Mouse (Mus musculus) urinary bladder, adult 18-20 months (tissue): Measurements from ENCODE around the gene Psap.

Experiments used
- DNase-seq, 2 experiments: peaks; one replicate each; pipeline ENCODE4 v3.0.0; 2022; ENCODE audit warnings: low spot score in 2 of 2, mixed read lengths in 2 of 2

Psap gene

DNA sequence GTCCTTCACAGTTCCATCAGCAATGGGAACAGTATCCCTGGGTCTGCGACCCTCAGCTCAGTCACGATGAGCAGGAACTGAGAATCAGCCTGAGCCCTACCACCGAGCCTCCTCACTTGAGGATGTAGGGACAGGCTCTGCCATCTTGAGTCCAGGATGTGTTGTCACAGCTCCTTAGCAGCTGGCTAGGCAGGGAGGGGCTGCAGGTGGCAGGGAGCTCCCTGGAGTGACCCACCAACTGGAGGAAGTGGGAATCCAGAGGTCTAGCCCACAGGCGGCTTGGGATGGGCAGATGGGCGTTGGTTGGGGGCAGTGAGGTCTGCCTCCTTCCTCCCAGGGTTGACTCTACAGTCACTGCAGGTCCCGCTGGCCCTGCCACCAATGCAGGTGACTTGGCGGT is 14.1 kb upstream of the Psap start:
- no peak for DNase-seq

DNA sequence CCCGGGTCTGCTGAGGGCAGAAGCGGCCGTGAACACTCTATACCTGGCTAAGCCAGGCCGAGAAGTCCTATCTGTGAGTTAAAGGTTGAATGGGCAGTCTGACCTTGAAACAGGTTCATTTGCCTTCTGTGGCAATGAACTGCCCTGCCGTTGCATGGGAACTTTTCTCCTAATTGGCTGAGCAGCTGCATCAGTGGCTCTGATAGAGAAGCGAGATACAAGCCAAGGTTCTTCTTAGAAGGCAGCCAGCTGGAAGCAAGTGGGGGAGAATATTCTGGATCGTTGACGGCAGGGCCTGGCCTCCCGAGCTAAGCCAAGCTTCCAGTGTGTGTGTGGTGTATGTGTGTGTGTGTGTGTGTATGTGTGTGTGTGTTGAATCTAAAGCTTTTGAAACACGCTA is 12.2 kb upstream of the Psap start:
- DNase-seq = no peak

DNA sequence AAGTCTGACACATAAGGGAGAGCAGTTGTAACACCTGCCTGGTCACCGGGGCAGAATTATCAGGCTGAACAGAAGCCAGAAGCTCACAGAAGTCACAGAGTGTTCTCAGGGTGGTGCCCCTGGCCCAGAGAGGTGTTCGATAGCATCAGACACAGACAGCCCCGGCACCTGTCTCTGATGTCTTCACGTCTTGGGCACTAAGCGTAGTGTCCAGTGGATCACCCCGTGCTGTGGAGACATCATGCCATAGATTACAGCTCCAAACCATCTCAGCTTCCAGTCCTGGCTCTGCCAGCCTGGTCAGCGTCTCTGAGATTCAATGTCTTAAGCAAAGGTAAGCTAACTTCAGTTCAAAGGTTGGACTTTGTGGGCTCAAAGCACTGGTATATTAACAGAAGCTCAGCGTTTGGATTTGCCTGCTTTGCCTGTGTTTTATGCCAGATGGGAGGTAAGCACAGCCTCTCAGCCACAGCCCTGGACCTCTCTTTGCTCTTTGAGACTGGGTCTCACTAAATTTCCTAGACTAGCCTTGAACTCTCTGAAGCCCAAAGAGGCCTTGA is 10.5 kb upstream of the Psap start:
- no peak for DNase-seq

DNA sequence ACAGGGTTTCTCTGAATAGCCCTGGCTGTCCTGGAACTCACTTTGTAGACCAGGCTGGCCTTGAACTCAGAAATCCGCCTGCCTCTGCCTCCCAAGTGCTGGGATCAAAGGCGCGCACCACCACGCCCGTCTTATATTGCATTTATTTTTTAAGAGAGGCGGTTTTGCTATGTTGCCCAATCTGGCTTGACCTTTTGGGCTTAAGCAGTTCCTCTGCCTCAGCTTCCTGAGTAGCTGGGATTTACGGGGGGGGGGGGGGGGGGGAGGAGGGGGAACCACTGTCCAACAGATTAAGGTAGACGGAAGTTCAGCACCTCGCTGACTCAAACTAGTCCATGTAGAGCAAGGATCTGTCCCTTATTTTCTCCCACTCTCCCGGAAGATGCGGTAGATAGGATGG is 8.7 kb upstream of the Psap start:
- no peak for DNase-seq

DNA sequence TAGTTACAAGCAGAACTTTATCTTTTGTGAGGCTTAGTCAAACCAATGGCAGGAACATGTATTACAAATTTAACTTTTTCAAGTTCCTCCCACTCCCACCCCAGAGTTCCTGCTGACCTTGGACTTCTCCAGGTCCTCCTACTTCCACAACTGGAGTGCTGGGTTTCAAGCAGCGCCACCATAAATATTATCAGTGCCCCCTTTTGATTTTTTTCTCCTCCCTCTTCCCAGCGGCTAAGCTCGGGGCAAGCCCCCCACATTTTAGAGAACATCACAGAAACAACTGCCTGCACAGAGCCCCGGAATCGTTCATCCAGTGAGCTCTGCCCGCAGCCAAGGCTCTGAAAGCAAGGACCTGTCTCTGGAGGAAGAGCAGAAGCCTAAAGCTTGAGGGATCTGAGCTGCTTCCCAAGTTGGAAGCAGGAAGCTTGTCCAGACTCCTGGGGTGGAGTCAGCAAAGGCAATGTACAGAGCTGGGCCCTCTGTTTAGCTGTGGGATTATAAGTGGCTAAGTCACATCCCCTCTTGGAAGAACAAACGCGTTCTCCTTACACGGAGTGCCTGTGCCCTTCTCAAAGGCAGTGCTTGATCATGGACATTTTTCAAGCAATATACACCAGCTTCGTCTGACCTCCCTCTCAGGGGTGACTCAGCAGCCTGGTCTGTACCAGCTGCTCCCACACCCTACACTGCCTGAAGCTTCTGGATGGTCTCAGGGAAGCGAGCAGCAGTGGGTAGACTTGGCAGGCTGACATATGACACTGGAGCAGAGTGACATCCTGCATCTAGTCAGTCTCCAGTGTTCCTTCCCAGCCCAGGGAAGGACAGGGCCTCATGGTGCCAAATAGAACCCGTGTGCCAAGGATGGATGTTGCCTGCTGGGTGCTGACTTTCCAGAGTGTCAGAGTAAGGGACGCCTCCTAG is 8.0 kb upstream of the Psap start:
- DNase-seq = no peak

DNA sequence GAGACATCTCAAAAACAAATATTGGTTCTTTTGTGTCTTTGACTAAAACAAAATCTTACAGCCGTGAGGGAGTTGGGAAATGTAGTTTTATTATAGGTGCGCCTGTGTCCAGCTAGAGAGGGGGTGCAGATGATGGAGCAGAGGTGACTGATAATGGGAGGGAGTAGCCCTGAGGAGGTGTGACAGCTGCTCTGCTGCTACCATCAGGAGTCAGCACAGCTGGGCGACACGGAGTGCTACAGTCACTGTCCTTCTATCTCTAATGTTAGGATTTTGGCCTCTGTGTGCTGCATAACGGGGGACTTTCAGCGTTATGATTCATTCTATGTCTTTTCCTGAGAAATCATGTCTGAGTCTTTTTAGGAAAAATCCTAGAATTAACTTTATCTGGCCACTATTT is 6.4 kb upstream of the Psap start:
- no peak for DNase-seq

DNA sequence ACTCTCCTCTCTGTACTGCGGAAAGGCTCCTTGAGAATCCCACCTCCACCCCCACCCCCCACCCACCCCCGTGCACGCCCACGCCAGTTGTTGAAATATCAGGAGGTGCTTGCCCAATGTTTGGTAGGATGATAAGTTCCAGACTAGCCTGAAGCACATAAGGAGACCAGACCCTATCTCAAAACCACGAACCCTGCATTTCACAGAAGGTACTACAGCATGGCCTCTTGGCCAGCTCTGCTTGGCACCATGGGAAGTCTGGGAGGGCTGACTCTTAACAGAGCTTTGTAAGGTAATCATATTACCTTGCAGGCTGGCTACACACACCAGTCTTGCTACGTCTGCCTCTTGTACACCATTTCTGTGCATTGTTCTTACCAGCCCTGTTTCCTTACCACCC is 5.2 kb upstream of the Psap start:
- DNase-seq = no peak

DNA sequence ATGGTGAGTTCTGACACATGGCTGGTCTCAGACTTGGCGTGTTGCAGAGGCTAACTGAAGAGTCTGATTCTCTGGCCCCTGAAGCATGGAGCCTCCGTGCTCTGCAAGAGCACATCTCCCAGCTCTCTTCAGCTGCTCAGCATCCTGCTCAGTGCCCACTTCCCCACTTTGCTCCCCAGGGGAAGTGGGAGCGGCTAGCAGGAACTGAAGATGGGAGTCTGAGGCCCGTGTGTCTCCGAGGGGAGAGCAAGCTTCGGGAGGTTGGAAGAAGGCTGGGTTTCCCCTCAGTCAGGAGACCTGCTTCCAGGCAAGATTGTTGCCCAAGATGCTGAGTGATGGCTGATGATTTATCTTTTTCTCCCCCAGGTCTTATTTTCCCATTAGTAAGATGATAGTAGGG is 4.0 kb upstream of the Psap start:
- no peak for DNase-seq

DNA sequence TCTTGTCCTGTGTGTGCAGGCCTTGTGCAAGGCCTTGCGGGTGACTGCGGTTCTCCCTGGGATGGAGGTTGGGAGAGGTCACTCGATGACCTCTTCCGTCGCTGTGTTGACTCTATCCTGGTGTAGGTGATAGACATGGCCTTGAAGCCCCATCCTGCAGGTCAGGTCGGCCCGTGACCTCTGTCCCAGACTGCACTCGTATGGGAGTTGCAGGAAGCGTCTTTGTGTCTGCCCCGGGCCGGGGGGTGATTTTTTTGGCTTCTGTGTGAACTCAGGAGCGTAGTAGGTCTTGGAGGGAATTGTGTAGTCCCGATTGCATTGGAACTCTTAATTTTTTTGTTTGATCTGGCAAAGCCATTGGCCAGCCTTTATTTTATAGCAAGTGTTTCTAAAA is 576 bp downstream of the Psap start:
- no peak for DNase-seq

DNA sequence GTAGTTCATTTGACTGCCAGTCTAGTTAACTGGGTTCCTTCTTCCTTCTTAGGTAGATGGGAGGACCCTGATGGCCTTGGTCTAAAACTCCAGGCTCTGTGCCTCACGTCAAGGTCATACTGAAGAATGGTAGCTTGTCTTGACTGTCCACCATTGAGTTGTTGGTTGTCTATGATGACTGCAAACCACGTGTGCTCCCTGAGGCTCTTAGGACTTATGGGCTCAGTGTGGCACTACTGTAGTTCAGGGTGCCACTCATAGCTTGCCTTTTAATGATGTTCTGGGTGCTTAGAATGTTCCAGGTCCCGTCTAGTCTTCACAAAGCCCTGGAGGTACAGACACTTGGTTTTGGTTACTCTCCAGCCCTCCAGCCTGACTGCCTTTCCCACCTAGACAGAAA is 1.4 kb downstream of the Psap start:
- no peak for DNase-seq

DNA sequence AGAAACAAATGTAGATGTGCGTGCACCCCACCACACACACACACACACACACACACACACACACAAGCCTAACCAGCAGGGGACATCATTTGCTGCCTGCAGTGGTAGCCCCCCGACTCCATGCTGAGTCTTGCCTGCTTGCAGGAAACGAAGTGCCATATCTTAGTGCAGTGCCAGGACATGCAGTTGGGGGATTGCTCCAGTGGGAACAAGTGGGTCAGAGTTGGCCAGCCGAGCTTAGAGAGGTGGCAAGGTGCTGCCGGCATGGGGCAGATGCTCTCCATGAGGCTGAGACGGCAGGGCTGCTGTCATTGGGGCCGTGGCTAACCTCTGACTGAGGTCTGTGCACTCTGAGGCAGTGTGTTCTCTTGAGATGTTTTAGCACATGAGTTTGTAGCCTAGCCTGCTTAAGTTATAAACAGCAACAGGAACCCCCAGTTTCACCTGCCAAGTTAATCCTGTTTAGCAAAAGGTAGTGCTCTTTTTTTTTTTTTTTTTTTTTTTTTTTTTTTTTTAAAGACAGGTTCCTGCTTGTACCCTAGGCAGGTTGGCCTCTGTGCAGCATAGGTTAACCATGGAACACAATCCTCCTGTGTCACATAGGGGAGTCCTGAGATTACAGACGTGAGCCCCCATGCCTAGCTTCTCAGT is 2.0 kb downstream of the Psap start:
- peak in 1 of 2 experiments; percentile 37 for DNase-seq

DNA sequence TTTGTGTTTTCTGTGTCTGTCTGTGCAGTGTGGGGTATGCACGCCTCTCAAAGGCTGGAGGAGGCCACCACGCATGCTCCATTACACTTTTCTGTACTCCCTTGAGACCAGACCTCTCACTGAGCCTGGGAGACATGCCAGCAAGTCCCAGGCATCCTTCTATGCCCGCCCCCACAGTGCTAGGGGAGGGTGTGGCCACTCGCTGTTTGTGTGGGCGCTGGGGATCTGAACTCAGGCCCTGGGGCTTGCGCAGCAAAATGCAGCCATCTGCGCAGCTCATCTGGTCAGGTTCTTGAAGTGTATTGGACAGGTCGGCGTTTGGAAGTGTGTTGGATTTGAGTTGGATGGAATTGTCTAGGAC is 2.5 kb downstream of the Psap start:
- no peak for DNase-seq

DNA sequence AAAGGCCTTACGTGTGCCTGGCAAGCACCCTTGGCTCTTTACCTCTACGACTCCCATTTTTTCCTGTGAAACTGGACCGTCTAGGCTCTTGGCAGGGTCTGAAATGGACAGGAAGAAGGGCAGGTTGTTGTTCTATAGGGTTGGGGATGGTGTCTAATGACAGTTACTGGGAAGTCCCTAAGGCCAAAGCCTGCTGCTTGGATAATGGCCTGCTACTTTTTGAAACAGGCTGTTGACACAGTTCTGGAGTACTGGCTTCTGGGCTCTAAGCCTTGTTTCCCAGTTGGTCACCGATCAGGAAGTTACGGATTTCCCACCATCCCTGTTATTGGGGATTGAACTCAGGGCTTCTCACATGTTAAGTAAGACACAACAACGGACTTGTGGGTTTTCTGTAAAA is 2.9 kb downstream of the Psap start:
- no peak for DNase-seq

DNA sequence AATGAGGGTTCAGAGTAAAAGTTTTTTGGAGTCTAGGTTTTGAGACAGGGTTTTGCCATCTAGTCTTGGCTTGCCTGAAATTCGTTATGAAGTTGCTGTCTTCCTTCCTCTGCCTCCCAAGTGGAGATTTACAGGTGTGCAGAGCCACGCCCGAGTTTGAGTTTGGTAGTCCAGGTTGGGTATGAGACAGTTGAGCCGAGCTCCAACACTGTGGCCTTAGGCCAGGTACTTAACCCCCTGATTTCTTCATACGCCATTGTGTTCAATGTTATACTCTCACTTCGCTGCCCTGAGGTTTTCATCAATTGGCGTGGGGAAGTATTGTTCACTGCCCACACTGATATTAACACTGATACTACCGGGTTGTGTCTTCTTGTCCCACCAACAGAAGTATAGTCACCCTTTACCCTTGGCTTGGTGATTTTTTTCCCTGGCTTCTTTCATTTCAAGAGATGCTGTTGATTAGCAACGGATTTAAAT is 4.2 kb downstream of the Psap start:
- no peak for DNase-seq

DNA sequence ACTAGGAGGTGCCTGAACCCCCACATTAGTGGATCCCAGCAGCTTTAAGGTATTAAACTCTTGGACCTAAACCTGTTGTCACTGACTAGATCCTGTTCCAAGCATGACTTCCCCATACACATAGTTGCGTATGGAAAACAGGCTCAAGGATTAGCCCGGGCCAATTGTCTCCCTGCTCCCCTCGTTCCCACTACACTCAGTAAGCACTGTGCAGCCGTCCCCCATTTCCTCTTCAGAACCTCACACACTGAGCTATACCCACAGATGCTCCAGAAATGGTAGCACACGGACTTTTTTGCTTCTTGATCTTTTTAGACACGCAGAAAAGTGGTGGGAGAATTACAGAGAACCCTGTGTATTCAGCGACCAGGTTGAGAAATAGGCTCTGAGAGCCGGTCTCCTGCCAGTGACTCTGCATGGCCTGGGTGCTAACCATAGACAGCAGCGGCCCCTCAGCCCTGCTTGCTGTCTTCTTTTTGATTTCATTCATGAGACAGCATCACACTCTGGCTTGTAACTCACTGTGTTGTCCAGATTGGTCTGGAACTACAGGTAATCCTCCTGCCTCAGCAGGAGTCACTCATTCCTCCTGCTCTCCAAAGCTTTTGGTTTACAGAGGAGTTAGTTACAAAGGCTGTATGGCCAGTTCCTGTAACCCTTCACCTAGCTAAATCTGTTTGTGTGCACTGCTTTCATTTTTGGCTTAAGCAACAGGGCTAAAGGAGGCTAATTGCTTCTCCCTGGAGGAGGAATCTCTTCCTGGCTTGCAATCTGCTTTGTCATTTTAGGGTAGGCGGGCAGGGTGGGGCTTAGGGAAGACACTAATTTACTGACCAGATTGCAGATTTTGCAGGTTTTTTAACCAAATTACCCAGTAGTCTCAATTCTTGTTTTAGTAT is 4.9 kb downstream of the Psap start:
- peak; percentile 35 to 50 for DNase-seq

DNA sequence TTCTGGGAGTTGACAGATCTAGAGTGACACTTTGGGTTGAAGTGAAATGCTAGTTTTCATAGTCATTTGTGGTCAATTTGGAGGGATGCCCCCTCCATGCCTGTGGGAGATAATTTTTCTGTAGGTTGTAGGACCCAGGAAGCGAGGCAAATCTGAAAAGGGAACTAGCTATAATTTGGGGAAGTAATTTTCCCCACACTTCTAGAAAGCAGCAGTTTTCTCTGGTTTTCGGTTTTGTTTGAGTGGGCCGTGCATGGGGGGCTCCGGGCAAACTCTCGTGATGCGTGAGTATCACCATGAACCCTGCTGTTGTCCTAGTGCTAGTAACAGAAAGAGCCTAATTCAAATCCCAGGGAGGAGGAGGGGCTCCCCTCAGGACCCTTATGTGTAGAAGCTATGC is 6.8 kb downstream of the Psap start:
- no peak for DNase-seq

DNA sequence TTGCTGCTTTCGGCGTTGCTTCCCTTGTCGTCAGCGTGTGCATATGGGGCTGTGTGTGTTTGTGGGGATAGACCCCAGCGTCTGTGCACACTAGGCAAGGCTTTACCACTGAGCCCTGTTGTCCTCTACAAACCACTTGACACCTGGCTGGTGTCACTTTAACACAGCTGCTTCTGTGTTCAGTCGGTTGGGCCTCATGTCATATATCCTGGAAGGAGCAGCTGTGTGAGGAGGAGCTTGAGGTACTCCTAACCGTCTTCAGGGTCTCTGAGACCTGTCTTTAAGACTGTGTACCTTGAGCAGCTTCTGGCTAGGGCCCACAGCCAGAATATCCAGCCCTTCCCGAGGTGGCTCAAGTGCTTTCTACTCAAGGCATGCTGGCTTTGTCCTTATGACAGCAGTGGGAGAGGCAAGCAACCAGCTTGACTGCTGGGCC is 7.3 kb downstream of the Psap start:
- no peak for DNase-seq

DNA sequence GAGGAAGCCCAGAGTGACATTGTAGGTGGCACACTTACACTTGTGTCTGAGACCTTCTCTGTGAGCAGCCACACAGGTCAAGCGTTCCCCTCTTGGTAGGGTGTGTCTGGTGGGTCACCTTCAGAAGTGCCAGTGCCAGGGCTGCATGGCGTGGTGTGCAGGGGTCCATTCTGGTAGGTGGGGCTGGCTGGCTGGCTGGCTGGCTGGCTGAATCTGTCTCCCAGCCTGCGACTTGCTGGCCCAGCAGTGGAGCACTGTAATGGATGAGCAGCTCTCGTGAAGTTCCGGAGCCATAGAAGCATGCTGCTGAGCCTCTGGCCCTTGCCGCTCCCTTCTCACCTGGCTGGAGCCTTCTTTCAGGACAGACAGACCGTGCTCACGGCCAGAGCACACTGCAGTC is 7.8 kb downstream of the Psap start:
- DNase-seq = no peak

DNA sequence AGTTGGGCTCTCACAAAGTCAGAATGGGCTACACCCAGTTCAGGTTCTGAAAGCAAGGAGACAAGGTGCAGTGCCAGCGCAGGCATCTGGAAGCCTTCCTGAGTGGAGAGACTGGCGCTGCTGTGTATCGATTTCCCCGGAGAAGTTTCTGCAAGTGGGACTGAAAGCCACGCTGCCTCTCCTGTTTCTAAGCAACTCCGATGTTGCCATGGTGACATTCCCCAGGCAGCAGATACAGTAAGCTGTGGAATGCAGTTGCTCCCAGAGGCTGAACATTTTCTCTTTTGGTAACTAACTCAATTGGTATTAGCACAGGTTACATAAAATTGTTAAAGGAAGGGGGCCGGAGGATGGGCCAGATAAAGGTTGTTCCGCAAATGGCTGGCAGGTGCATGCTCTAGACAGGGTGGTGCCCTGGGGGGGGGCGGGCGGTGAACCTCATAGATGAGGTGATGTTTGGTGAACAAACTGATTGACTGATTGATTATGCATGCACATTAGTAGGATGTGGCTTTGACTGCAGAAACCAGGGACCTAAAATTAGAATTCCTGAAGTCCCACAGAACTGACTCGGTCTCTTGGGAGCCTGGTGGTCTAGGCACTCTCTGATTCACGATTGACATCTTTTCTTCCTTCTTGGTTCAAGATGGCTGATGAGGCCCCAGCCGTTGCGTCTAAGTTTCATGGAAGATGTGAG is 8.4 kb downstream of the Psap start:
- no peak for DNase-seq

DNA sequence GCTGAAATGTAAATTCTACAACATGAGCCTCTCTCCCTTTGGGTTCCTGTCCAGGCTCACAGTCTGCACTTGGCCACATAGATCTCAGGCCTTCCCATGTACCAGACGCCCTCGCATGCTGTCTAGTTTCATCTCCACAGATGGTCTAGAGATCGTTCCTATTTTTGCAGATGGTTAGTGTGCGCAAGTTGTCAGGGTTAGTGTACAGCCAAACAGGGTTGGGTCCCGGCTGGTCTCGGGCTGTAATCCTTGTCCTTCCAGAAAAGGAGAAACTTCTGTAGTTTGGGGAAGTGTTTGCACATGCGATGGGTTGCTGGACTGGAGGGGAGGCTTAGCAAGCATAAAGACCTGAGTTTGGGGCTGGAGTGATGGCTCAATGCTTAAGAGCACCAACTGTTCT is 9.1 kb downstream of the Psap start:
- no peak for DNase-seq

DNA sequence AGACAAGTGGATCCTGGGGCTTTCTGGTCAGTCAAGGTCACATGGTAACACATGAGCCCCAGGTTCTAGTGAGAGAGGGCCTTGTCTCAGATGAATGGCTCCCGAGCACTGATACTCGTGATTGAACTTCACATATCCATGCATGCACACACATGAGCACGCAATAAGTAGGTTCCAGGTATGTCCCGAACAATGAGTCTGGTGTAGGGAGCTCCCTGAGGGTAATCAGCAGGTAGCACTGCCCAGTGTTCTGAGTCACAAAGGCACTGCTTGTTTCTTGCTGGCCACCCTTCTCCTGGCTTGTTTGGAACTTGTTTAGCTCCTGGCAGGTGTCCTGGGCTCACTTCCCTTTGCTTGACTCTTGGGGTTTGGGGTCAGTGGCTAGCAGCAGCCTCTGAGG is 9.7 kb downstream of the Psap start:
- DNase-seq = no peak
